Mouse (Mus musculus): Measurements from ENCODE around the gene Cdk18.

DNA sequence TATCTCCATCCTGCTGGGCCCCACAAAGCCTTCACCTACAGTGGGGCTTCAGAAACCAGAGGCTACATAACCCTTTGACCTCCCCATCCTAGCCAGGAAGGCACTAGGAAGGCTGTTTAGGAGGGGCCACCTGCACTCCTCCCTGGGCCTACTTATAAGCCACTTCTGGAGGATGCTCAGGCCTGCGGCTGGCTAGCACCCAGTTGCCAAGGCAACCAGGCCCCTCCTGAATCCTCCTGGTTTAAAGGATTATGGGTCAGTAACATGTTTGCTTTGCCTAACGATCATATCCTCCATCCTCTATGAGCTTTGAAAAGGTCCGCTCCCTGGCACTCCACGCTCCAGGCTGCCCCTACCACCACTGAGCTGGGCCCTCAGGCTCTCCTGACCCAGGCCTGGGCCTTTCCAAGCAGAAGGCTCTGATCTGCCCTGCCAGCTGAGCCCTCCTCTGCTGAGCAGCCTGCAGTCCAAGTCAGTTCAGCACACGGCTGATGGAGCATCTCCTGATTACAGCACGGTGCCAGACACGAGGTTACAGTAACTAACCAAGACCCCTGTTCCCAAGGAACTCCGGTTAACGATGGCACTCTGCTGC is 16.0 kb downstream of the Cdk18 start:
- TF ChIP-seq SMC3 (IDR thresholded peaks at IDR 0.05; ENCODE audit: low read depth, low read length) (no peak), TCF12 (IDR thresholded peaks at IDR 0.05; ENCODE audit: low read depth, low read length) (no peak), MXI1 (IDR thresholded peaks at IDR 0.05; ENCODE audit: low read depth, low read length) (no peak), CTCF (conservative IDR thresholded peaks at IDR 0.05 in 1 of 2, IDR thresholded peaks at IDR 0.05 in 1 of 2; ENCODE audit: low read depth in 2 of 2, low read length in 2 of 2) (no peak), POLR2A (IDR thresholded peaks at IDR 0.05; ENCODE audit: low read depth, low read length) (no peak), MEF2A (IDR thresholded peaks at IDR 0.05; ENCODE audit: borderline replicate concordance, low read depth, low read length) (no peak), GABPA (IDR thresholded peaks at IDR 0.05; ENCODE audit: insufficient replicate concordance, low read depth, low read length) (no peak), BHLHE40 (IDR thresholded peaks at IDR 0.05; ENCODE audit: low read depth, low read length) (no peak), USF1 (IDR thresholded peaks at IDR 0.05; ENCODE audit: low read depth, low read length) (no peak), SIN3A (IDR thresholded peaks at IDR 0.05; ENCODE audit: low read length) (no peak), ZMIZ1 (IDR thresholded peaks at IDR 0.05; ENCODE audit: low read depth, low read length) (no peak)

Measured in CH12.LX (cell line).